Mouse (Mus musculus) midbrain, embryonic 14.5 days (tissue): ENCODE measurements at regions not wholly inside any gene's neighbourhood (a gene's known extent, or its start where the extent isn't known, plus 50 kb on each side); places are given as distances from the start of the nearest gene placed in this dataset.

Experiments
- ATAC-seq: fragments of 200-750 bp; cut with Nextera tagmentation; 2 replicates; pipeline ENCODE4 v1.8.0; 2017; ENCODE audit warnings: moderate number of reproducible peaks, moderate library complexity; ENCODE audit not compliant: low FRiP score, low TSS enrichment
- DNase-seq: peaks from one replicate; pipeline ENCODE4 v3.0.0-alpha.2; 2015
- H3K27ac ChIP-seq: fragments of 300-500 bp; sonication (generic); replicated peaks from 2 replicates; pipeline ENCODE4 v1.5.1; 2014; ENCODE audit warnings: mild to moderate bottlenecking, low read depth, low read length, moderate library complexity
- H3K27me3 ChIP-seq: fragments of 300-500 bp; sonication (generic); 2 replicates; pipeline ENCODE4 v1.6.1; 2014; ENCODE audit warnings: low read length, control low read depth, mixed read lengths; ENCODE audit not compliant: control insufficient read depth, insufficient read depth
- H3K36me3 ChIP-seq: fragments of 300-500 bp; sonication (generic); 2 replicates; pipeline ENCODE4 v1.6.1; 2014; ENCODE audit warnings: low read length, control low read depth; ENCODE audit not compliant: control insufficient read depth, insufficient read depth
- H3K4me1 ChIP-seq: fragments of 300-500 bp; sonication (generic); 2 replicates; pipeline ENCODE4 v1.6.1; 2014; ENCODE audit warnings: mild to moderate bottlenecking, antibody characterized with exemption, low read length, control low read depth; ENCODE audit not compliant: control insufficient read depth, insufficient read depth
- H3K4me2 ChIP-seq: fragments of 300-500 bp; sonication (generic); 2 replicates; pipeline ENCODE4 v1.6.1; 2014; ENCODE audit warnings: mild to moderate bottlenecking, low read length, moderate library complexity
- H3K4me3 ChIP-seq: fragments of 300-500 bp; sonication (generic); replicated peaks from 2 replicates; pipeline ENCODE4 v1.5.1; 2014; ENCODE audit warnings: low read depth, low read length
- H3K9ac ChIP-seq: fragments of 300-500 bp; sonication (generic); replicated peaks from 2 replicates; pipeline ENCODE4 v1.6.1; 2014; ENCODE audit warnings: mild to moderate bottlenecking, low read length, moderate library complexity
- H3K9me3 ChIP-seq: fragments of 300-500 bp; sonication (generic); 2 replicates; pipeline ENCODE4 v1.6.1; 2016; ENCODE audit warnings: low read length, control low read depth, mixed read lengths; ENCODE audit not compliant: control insufficient read depth
- WGBS: fragments of 180-500 bp; shearing (Covaris S2); extraction: QIAGEN DNeasy Blood & Tissue Kit; methylation state at CpG from one replicate; pipeline ENCODE4 v1.1.7; 2014; 5-methylcytosine and 5-hydroxymethylcytosine counted together

- Histone ChIP-seq H3K9me3 (no peaks in the 10 kb centered on the region), H3K4me2 (peak overlapping the region; percentile 44), H3K27me3 (no peaks in the 10 kb centered on the region), H3K27ac (no peak overlapping the region), H3K36me3 (no peaks in the 10 kb centered on the region), H3K4me3 (peak overlapping the region; percentile 12; the same call in 1 of the 2 replicates), H3K4me1 (peaks cover 4% of the 10 kb centered on the region; the same call in 1 of the 2 replicates), H3K9ac (no peak overlapping the region; the same call in 1 of the 2 replicates)
- ATAC-seq = no peak; the same call in 1 of the 2 replicates
- 9% methylated on average over 12 of the region's 12 CpGs for WGBS
- peak; percentile 27 for DNase-seq
These were observed 86.3 kb downstream of the D16Ertd472e start for GRCm38 (mm10) chr16:78490245-78490644.

GRCm38 (mm10) chr16:78489604-78490003 is 86.9 kb downstream of the D16Ertd472e start:
- no peak overlapping the region for H3K27ac ChIP-seq
- peaks cover 4% of the 10 kb centered on the region; the same call in 1 of the 2 replicates for H3K4me1 ChIP-seq
- no peak overlapping the region for H3K9ac ChIP-seq
- ATAC-seq (no peak), DNase-seq (no peak)
- WGBS = 45% methylated on average over 4 of the region's 4 CpGs
- no peaks in the 10 kb centered on the region for H3K9me3 ChIP-seq
- no peaks in the 10 kb centered on the region for H3K27me3 ChIP-seq
- H3K36me3 ChIP-seq = no peaks in the 10 kb centered on the region
- no peak overlapping the region for H3K4me2 ChIP-seq
- no peak overlapping the region for H3K4me3 ChIP-seq

DNA sequence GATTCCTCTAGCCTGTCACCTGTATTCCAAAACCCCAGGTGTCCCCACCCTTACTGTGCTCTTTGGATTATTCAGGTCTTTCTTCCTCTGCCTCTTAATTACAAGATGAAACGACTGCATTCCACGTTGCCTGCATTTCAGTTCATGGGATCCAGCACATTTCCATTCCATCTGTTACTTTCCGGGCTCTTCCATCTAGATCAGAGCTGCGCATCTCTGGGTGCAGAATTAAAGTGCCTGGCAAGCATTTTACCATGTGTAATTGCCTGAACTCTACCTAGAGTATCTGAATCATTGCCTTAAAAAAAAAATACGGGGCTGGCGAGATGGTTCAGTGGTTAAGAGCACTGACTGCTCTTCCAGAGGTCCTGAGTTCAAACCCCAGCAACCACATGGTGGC is 90.0 kb downstream of the D16Ertd472e start:
- no peak overlapping the region for H3K4me3 ChIP-seq
- DNase-seq (no peak), ATAC-seq (no peak)
- H3K27ac ChIP-seq = no peak overlapping the region
- WGBS = 86% methylated on average over 6 of the region's 6 CpGs
- no peak overlapping the region for H3K9ac ChIP-seq
- no peaks in the 10 kb centered on the region for H3K36me3 ChIP-seq
- no peaks in the 10 kb centered on the region for H3K27me3 ChIP-seq
- H3K4me1 ChIP-seq = peaks cover 4% of the 10 kb centered on the region; the same call in 1 of the 2 replicates
- H3K4me2 ChIP-seq = no peak overlapping the region
- no peaks in the 10 kb centered on the region for H3K9me3 ChIP-seq

- Histone ChIP-seq H3K4me2 (no peak overlapping the region), H3K4me1 (no peaks in the 10 kb centered on the region), H3K9ac (no peak overlapping the region), H3K9me3 (no peaks in the 10 kb centered on the region), H3K36me3 (no peaks in the 10 kb centered on the region), H3K27me3 (no peaks in the 10 kb centered on the region), H3K27ac (no peak overlapping the region), H3K4me3 (no peak overlapping the region)
- ATAC-seq (no peak), DNase-seq (no peak)
- WGBS = 90% methylated on average over 4 of the region's 4 CpGs
These were observed 92.2 kb downstream of the D16Ertd472e start for GRCm38 (mm10) chr16:78484319-78484718.

DNA sequence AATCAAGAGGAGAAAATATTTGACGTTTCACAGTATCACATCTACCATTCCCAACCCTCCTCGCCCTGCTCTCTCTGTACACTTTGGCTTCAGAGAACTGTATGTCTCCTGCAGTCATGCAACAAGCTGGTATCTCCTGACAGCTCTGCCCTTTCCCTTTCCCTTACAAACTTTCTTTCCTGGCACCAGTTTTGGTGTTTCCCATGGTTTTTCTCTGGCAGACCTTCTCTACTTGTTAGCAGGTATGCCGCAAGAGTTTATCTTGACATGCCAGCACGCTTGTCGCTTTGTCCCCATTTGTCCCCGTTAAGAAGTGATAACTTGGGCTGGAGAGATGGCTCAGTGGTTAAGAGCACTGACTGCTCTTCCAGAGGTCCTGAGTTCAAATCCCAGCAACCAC is 94.9 kb downstream of the D16Ertd472e start:
- 95% methylated on average over 6 of the region's 6 CpGs for WGBS
- H3K27me3 ChIP-seq = no peaks in the 10 kb centered on the region
- no peak overlapping the region for H3K9ac ChIP-seq
- DNase-seq (no peak), ATAC-seq (no peak)
- H3K9me3 ChIP-seq = no peaks in the 10 kb centered on the region
- H3K36me3 ChIP-seq = no peaks in the 10 kb centered on the region
- H3K27ac ChIP-seq = no peak overlapping the region
- H3K4me3 ChIP-seq = no peak overlapping the region
- no peaks in the 10 kb centered on the region for H3K4me1 ChIP-seq
- no peak overlapping the region for H3K4me2 ChIP-seq

DNA sequence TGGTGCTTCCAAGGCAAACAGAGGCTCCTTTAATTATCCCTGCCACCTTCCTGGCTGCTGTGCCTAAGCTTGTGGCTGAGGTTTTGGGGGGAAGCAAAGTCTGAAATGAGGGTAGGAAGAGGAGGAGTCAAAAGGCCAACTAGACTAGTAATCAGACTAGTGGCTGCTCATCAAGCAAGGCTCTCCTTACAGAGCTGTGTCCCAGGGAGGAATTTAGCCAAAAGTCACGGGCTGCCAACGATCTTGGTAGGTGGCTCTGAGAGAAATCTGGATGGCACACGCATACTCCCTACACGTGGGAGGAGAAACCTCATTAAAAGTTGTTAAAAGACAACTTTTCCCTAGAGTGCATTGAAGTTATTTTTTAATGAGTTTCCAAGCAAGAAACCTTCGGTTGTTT is 95.4 kb downstream of the D16Ertd472e start:
- Histone ChIP-seq H3K27ac (no peak overlapping the region), H3K36me3 (no peaks in the 10 kb centered on the region), H3K4me1 (no peaks in the 10 kb centered on the region), H3K4me3 (no peak overlapping the region), H3K4me2 (no peak overlapping the region), H3K9ac (no peak overlapping the region), H3K27me3 (no peaks in the 10 kb centered on the region), H3K9me3 (no peaks in the 10 kb centered on the region)
- 86% methylated on average over 5 of the region's 5 CpGs for WGBS
- ATAC-seq (no peak), DNase-seq (no peak)

DNA sequence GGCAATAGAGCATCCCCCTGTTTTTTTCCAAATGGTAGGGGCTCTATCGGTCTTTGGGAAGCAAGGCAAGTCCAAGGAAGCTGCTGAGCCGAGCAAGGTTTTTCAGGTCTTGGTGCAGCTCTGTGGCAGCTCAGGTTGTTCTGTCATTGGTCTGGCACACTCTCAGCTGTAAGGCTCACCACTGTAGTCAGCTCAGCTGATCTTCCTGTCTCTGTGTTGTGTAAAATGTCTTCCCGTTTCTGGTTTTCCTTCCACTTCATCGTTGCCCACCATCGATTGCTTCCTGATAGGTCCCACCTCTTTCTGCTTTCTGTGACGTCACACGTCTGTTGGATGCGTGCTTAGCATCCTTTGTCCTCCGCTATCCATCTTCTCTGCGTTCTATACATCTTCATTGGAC is 96.2 kb downstream of the D16Ertd472e start:
- Histone ChIP-seq H3K4me3 (no peak overlapping the region), H3K27ac (no peak overlapping the region), H3K27me3 (no peaks in the 10 kb centered on the region), H3K9ac (no peak overlapping the region), H3K36me3 (no peaks in the 10 kb centered on the region), H3K4me2 (no peak overlapping the region), H3K4me1 (no peaks in the 10 kb centered on the region), H3K9me3 (no peaks in the 10 kb centered on the region)
- WGBS = 95% methylated on average over 10 of the region's 10 CpGs
- ATAC-seq (no peak), DNase-seq (no peak)

GRCm38 (mm10) chr16:78473456-78473855 is 96.5 kb upstream of the Btg3 start:
- Histone ChIP-seq H3K9ac (no peak overlapping the region), H3K27me3 (no peaks in the 10 kb centered on the region), H3K4me2 (no peak overlapping the region), H3K4me1 (no peaks in the 10 kb centered on the region), H3K36me3 (no peaks in the 10 kb centered on the region), H3K27ac (no peak overlapping the region), H3K4me3 (no peak overlapping the region), H3K9me3 (no peaks in the 10 kb centered on the region)
- WGBS = 89% methylated on average over 7 of the region's 7 CpGs
- ATAC-seq = no peak
- no peak for DNase-seq

DNA sequence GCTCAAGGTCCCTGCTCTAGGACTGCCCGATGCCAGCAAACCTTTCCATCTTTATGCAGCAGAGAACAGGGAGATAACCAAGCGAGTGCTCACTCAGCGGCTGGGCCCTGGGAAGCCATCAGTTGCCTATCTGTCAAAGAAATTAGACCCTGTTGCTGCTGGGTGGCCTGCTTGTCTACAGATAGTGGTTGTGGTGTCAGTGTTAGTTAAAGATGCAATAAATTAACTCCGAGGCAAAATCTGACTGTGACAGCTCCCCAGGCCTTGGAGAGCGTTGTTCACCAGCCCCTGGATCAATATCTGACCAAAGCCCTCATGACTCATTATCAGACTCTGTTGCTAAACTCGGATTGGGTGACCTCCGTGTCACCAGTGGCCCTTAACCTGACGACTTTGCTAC is 83.0 kb upstream of the Btg3 start:
- Histone ChIP-seq H3K27ac (no peak overlapping the region), H3K36me3 (no peaks in the 10 kb centered on the region), H3K4me1 (no peaks in the 10 kb centered on the region), H3K4me2 (no peak overlapping the region), H3K9me3 (no peaks in the 10 kb centered on the region), H3K9ac (no peak overlapping the region), H3K27me3 (no peaks in the 10 kb centered on the region), H3K4me3 (no peak overlapping the region)
- ATAC-seq (no peak), DNase-seq (no peak)
- 79% methylated on average over 8 of the region's 8 CpGs for WGBS
